ENCODE assay signal across 10 mouse cellular contexts in the genomic region with DNA sequence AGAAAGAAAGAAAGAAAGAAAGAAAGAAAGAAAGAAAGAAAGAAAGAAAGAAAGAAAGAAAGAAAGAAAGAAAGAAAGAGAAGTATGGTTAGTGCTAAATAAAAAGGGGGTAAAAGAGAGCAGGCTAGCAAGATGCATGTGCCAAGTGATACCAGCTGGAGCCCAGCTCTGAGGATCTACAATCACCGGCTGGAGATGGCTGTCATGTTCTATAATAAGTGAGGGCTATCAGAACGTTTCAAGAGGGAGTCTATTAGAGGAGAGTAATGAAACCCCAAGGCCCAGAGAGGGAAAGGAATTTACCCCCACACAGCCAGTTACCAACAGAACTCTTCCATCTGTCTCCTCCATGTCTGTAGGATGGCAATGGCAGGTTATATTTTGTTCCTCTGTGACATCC.
DNase-seq lines count a peak whose midpoint lies in the region; ATAC-seq and TF ChIP-seq lines count a peak whose summit lies in the region.
"Had no signal": no experiment of that assay in that cellular context is flagged by ENCODE, and none has a peak within 500 bp of the region (broad histone marks: within the 10 kb centered on the region; RNA-seq: fewer than 3 reads in every experiment).

No protein-coding gene starts in this region.

- no peak overlapping the region for H3K4me2 ChIP-seq in forebrain, embryonic 15.5 days (replicated peaks)
- H3K4me2 ChIP-seq in midbrain, embryonic 13.5 days (replicated peaks): no peak overlapping the region
- H3K4me2 ChIP-seq: heart, embryonic 11.5 days had no signal

- H3K27ac ChIP-seq in layer of hippocampus, adult 2 months: peak overlapping the region; percentile 90
- H3K27ac ChIP-seq in forebrain, embryonic 15.5 days (replicated peaks): peak overlapping the region; percentile 91
- H3K27ac ChIP-seq in midbrain, embryonic 13.5 days: peak overlapping the region; percentile 79

- H3K9me3 ChIP-seq in forebrain, embryonic 15.5 days: no peaks in the 10 kb centered on the region
- H3K9me3 ChIP-seq in midbrain, embryonic 13.5 days: no peaks in the 10 kb centered on the region

- no peaks in the 10 kb centered on the region for H3K27me3 ChIP-seq in forebrain, embryonic 15.5 days
- no peaks in the 10 kb centered on the region for H3K27me3 ChIP-seq in midbrain, embryonic 13.5 days

- H3K9ac ChIP-seq in forebrain, embryonic 15.5 days (replicated peaks): no peak overlapping the region
- no peak overlapping the region for H3K9ac ChIP-seq in midbrain, embryonic 13.5 days (replicated peaks)

- no peak overlapping the region for H3K4me3 ChIP-seq in layer of hippocampus, adult 2 months
- H3K4me3 ChIP-seq in forebrain, embryonic 15.5 days: no peak overlapping the region
- H3K4me3 ChIP-seq in midbrain, embryonic 13.5 days (replicated peaks): no peak overlapping the region

- WGBS in forebrain, embryonic 15.5 days: 26% methylated on average over 2 of the region's 2 CpGs
- WGBS in midbrain, embryonic 13.5 days: 37% methylated on average over 2 of the region's 2 CpGs

- H3K36me3 ChIP-seq in forebrain, embryonic 15.5 days: no peaks in the 10 kb centered on the region; the same call in 1 of the 2 replicates
- peaks cover 14% of the 10 kb centered on the region for H3K36me3 ChIP-seq in midbrain, embryonic 13.5 days

- no peak for DNase-seq in layer of hippocampus, adult 2 months (ENCODE audit: low spot score in 2 of 2)
- DNase-seq in layer of hippocampus, postnatal 10 days (ENCODE audit: low spot score in 2 of 2): no peak
- peak; percentile 73 for DNase-seq in brain, embryonic 14.5 days (ENCODE audit: low read depth)
- DNase-seq in adrenal gland, postnatal 25 days: no peak
- DNase-seq in kidney, adult 18-20 months: no peak
- DNase-seq: gastrocnemius, postnatal 10 days; thymus, postnatal 4 days had no signal

- no peak for TF ChIP-seq CTCF in layer of hippocampus, adult 2 months (conservative IDR thresholded peaks at IDR 0.05)
- TF ChIP-seq CTCF in brain, embryonic 14.5 days (IDR thresholded peaks at IDR 0.05; ENCODE audit: borderline replicate concordance, extremely low read depth, insufficient read depth, insufficient read length): no peak

- H3K4me1 ChIP-seq in forebrain, embryonic 15.5 days: peaks cover 51% of the 10 kb centered on the region
- peaks cover 38% of the 10 kb centered on the region for H3K4me1 ChIP-seq in midbrain, embryonic 13.5 days (replicated peaks)

- no peak for TF ChIP-seq POLR2A in brain, embryonic 14.5 days (IDR thresholded peaks at IDR 0.05; ENCODE audit: borderline replicate concordance, extremely low read depth, insufficient read depth, insufficient read length, poor library complexity, severe bottlenecking)

- no peak for ATAC-seq in forebrain, embryonic 15.5 days (replicated peaks)
- ATAC-seq in midbrain, embryonic 13.5 days: no peak
